Mouse (Mus musculus) limb, embryonic 14.5 days (tissue): ENCODE results near the gene Fndc8. TPM values are rescaled to one million over a fixed set of nuclear protein-coding genes. Genes with fewer than 3 reads are reported as not detected.

Source experiments
- ATAC-seq: fragments of 200-750 bp; cut with Nextera tagmentation; 2 replicates; pipeline ENCODE4 v1.8.0; 2017; ENCODE audit warnings: low read depth, moderate number of reproducible peaks, moderate TSS enrichment; ENCODE audit not compliant: low FRiP score
- DNase-seq: peaks from one replicate; pipeline ENCODE4 v3.0.0-alpha.2; 2015; ENCODE audit warnings: low spot score
- H3K27ac ChIP-seq: fragments of 300-500 bp; sonication (generic); replicated peaks from 2 replicates; pipeline ENCODE4 v1.5.1; 2014; ENCODE audit warnings: low read depth, mild to moderate bottlenecking, low read length, moderate library complexity, mixed read lengths
- H3K27me3 ChIP-seq: fragments of 300-500 bp; sonication (generic); 2 replicates; pipeline ENCODE4 v1.6.1; 2014; ENCODE audit warnings: low read length, mixed read lengths; ENCODE audit not compliant: control insufficient read depth, insufficient read depth
- H3K36me3 ChIP-seq: fragments of 300-500 bp; sonication (generic); 2 replicates; pipeline ENCODE4 v1.6.1; 2014; ENCODE audit warnings: mild to moderate bottlenecking, low read length, moderate library complexity, mixed read lengths; ENCODE audit not compliant: control insufficient read depth, insufficient read depth
- H3K4me1 ChIP-seq: fragments of 300-500 bp; sonication (generic); 2 replicates; pipeline ENCODE4 v1.6.1; 2014; ENCODE audit warnings: antibody characterized with exemption, low read length, mixed read lengths; ENCODE audit not compliant: control insufficient read depth, insufficient read depth
- H3K4me2 ChIP-seq: fragments of 300-500 bp; sonication (generic); replicated peaks from 2 replicates; pipeline ENCODE4 v1.6.1; 2014; ENCODE audit warnings: low read depth, mild to moderate bottlenecking, low read length, moderate library complexity; ENCODE audit not compliant: severe bottlenecking
- H3K4me3 ChIP-seq: fragments of 300-500 bp; sonication (generic); replicated peaks from 2 replicates; pipeline ENCODE4 v1.5.1; 2014; ENCODE audit warnings: low read length
- H3K9ac ChIP-seq: fragments of 300-500 bp; sonication (generic); 2 replicates; pipeline ENCODE4 v1.6.1; 2014; ENCODE audit warnings: mild to moderate bottlenecking, low read depth, low read length, moderate library complexity; ENCODE audit not compliant: severe bottlenecking
- H3K9me3 ChIP-seq: fragments of 300-500 bp; sonication (generic); 2 replicates; pipeline ENCODE4 v1.6.1; 2016; ENCODE audit warnings: low read length; ENCODE audit not compliant: control insufficient read depth
- POLR2A ChIP-seq: fragments of 200-500 bp; IDR thresholded peaks from 2 replicates; pipeline ENCODE4 v1.8.0; 2012; ENCODE audit warnings: inconsistent platforms, mild to moderate bottlenecking, moderate library complexity, borderline replicate concordance; ENCODE audit not compliant: insufficient read depth, insufficient read length; ENCODE audit errors: extremely low read depth
- WGBS: fragments of 180-500 bp; shearing (Covaris S2); extraction: QIAGEN DNeasy Blood & Tissue Kit; methylation state at CpG from one replicate; pipeline ENCODE4 v1.1.7; 2014; 5-methylcytosine and 5-hydroxymethylcytosine counted together
- polyA plus RNA-seq, 2 experiments: library from polyadenylated mRNA; depleted of rRNA in 1 of 2; stranded (reverse) in 1 of 2; unstranded in 1 of 2; fragments of >200 nt; fragmentation: Nextera tagmentation in 1 of 2; extraction: Ambion mirVana in 1 of 2; gene quantifications; 2 replicates each; pipeline versions ENCODE4 v1.2.1 to v1.2.3; 2012 to 2014

Gene Fndc8
- polyA plus RNA-seq, 2 experiments, result 0.10 to 0.25 TPM

DNA sequence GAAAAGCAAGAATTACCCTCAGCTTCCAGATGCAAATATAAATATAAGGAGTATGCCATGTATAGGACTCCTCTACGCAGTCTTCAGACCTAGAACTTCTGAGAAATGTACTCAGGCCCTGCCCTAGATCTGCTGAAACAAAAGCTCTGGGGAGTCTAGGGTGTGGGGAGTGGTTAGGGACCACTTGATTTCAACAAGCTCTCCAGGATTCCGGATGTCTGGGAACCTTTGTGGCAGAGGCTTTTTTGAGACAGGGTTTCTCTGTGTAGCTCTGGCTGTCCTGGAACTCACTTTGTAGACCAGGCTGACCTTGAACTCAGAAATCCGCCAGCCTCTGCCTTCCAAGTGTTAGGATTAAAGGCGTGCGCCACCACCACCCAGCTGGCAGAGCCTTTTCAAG lies 13.9 kb downstream of the Fndc8 start:
- Histone ChIP-seq H3K4me3 (no peak overlapping the region), H3K27me3 (no peaks in the 10 kb centered on the region; the same call in 1 of the 2 replicates), H3K9ac (no peak overlapping the region), H3K27ac (no peak overlapping the region), H3K36me3 (peaks cover 51% of the 10 kb centered on the region), H3K4me2 (no peak overlapping the region), H3K9me3 (no peaks in the 10 kb centered on the region), H3K4me1 (peaks cover 6% of the 10 kb centered on the region)
- DNase-seq, result no peak
- ATAC-seq, result no peak
- 89% methylated on average over 5 of the region's 5 CpGs for WGBS
- TF ChIP-seq POLR2A, result no peak

DNA sequence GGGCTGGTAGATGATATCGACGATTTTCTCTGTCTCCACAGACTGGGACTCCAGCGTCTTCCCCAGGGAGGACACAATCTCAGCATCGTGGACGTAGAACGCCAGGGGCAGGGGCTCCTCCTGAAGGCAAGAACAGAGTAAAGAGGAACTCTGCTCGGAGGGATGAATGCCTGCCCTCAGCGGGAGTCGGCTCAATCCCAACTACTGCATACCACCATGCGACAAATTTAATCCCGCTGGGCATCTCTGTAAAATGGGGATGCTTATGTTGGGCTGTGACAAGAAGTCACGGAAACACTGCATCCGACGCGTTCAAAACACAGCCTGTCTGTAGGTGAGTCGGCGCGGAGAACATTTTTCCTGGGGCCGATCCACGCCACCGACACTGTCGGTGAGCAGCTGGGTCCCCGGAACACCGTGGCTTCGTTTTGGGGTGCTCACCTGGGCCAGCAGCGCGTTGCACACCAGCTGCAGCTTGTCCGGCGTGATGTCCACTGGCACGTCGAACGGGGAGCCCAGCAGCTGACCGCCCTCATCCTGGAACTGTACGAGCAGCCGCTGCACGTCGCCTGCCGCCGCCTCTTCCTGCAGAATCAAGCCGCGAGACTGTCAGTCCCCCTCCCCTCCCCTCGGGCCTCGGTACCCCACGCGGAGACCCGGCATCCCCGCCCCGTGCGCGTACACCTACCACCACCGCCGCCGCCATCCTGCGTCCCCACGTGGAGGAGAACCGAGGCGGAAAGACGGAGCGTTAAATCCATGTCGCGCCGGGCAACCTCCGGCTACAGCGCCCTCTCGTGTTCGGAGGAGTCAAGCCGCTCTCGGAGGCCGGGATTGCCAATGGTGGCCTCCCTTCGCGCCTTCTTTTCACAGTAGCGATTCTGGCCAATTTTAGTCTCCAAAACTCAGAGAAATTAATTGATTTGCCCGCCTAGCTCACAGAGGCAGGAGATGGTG lies 16.0 kb downstream of the Fndc8 start, which contains the start of gene Nle1:
Gene Nle1, minus strand, starts transcription at position 761 of the 957 bp plus-strand sequence.
- DNase-seq, result peak; percentile 88
- H3K27me3 ChIP-seq, result no peaks in the 10 kb centered on the region; the same call in 1 of the 2 replicates

DNA sequence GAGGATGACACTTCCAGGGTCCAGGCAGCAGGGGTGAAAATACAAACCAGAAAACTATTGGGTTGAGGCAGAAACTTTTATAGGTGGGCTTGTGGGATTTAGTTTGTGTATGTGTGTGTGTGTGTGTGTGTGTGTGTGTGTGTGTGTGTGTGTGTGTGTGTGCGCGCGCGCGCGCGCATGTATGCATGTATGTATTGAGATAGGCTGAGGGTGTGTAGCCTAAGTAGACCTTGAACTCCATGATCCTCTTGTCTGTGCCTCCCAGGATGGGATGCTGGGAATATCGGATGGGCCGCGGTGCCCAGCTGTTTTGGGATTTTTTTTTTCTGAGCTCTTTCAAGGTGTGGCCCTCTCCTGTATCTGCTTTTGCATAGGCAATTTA lies 16.7 kb downstream of the Fndc8 start:
- peaks cover 6% of the 10 kb centered on the region for H3K4me1 ChIP-seq
- H3K9ac ChIP-seq, result peak overlapping the region; percentile 81
- H3K4me3 ChIP-seq, result peak overlapping the region; percentile 87

More for the DNA sequence above, 16.0 kb downstream of the Fndc8 start, which contains the start of gene Nle1:
- 2% methylated on average over 55 of the region's 73 CpGs for WGBS
- no peaks in the 10 kb centered on the region for H3K9me3 ChIP-seq
- TF ChIP-seq POLR2A, result peak; percentile 68; the same call in 1 of the 2 replicates
- H3K9ac ChIP-seq, result peak within 1 kb of the TSS; percentile 81
- H3K4me3 ChIP-seq, result peak within 1 kb of the TSS; percentile 87
- H3K4me2 ChIP-seq, result peak within 1 kb of the TSS; percentile 74
- no peak within 1 kb of the TSS for H3K27ac ChIP-seq
- peaks cover 6% of the 10 kb centered on the region for H3K4me1 ChIP-seq
- peaks cover 31% of the 10 kb centered on the region for H3K36me3 ChIP-seq
- peak; percentile 67 for ATAC-seq

DNA sequence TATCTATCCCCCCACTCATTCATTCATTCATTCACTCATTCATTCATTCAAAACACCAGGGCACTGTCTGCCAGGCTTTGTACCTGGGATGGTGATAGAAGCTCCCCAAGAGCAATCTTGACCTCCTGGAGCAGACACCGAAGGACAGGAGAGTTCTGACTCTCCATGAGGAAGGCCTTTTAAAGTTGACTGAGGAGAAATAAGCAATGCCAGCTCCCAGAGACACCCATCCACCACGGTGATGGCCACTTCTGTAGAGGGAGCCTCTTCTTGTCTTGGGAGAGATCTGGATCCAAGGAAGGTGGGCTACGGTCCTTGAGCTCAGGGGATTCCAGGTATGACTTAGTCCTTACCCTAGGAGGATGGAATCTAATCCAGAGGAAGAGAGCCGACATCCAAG lies 18.3 kb downstream of the Fndc8 start, which contains the start of gene Unc45b:
Gene Unc45b, plus strand, starts transcription at position 301 of the 400 bp plus-strand sequence.
- no peak within 1 kb of the TSS; the same call in 1 of the 2 replicates for H3K4me3 ChIP-seq
- H3K4me2 ChIP-seq, result no peak within 1 kb of the TSS
- DNase-seq, result no peak
- 87% methylated on average over 4 of the region's 4 CpGs for WGBS
- peaks cover 6% of the 10 kb centered on the region for H3K4me1 ChIP-seq
- no peak within 1 kb of the TSS for H3K27ac ChIP-seq
- H3K9me3 ChIP-seq, result no peaks in the 10 kb centered on the region
- no peak for ATAC-seq
- peaks cover 8% of the 10 kb centered on the region for H3K36me3 ChIP-seq
- H3K27me3 ChIP-seq, result no peaks in the 10 kb centered on the region; the same call in 1 of the 2 replicates
- H3K9ac ChIP-seq, result no peak within 1 kb of the TSS
- no peak for TF ChIP-seq POLR2A

More for the DNA sequence above, 16.7 kb downstream of the Fndc8 start:
- Histone ChIP-seq H3K27me3 (no peaks in the 10 kb centered on the region; the same call in 1 of the 2 replicates), H3K36me3 (peaks cover 24% of the 10 kb centered on the region), H3K9me3 (no peaks in the 10 kb centered on the region), H3K4me2 (peak overlapping the region; percentile 74), H3K27ac (no peak overlapping the region)
- ATAC-seq, result no peak
- no peak for TF ChIP-seq POLR2A
- 68% methylated on average over 10 of the region's 10 CpGs for WGBS
- no peak for DNase-seq

DNA sequence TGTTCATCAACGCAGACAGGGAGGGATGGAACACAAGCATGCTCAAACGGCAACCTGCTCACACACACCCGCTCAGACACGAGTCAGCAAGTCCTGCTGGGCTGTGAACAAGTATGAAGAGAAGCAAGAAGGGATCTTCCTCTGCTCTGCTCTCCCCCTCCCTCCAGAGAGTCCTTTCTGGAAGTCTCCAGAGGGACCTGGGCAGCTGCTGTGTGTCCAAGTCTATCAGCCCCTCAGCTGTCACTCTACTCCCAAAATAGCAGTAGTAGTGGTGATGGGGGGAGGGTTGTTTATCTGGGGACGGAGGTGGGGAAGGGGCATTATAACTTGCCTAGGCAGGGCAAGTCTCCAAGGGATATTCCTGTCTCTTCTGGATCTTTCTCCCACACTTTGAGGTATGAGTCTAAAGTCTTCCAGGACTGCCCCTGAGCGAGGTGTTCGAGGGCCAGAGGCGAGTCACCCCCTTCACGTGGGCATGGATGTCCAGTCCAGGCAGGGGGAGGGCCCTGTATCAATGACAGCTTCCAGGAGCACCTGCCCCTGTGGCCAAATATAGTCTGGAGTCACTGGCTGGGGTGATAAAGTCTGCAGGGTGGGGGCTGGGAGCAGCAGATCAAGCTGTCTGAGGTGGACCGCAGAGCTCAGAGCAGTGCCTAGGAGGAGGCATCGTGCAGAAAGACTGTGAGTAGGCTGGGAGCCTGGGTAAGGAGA lies 18.9 kb downstream of the Fndc8 start:
- no peak for TF ChIP-seq POLR2A
- ATAC-seq, result peak; percentile 42
- 78% methylated on average over 11 of the region's 11 CpGs for WGBS
- Histone ChIP-seq H3K27ac (no peak overlapping the region), H3K4me2 (no peak overlapping the region), H3K9ac (no peak overlapping the region), H3K27me3 (no peaks in the 10 kb centered on the region; the same call in 1 of the 2 replicates), H3K36me3 (peaks cover 2% of the 10 kb centered on the region), H3K4me3 (no peak overlapping the region; the same call in 1 of the 2 replicates), H3K9me3 (no peaks in the 10 kb centered on the region), H3K4me1 (peaks cover 6% of the 10 kb centered on the region)
- DNase-seq, result peak; percentile 28
